Mouse (Mus musculus) layer of hippocampus, postnatal 25 days (tissue): ENCODE measurements around the gene Igf2bp2. TPM values are rescaled to one million over a fixed set of nuclear protein-coding genes. Genes with fewer than 3 reads are reported as not detected.

Source experiments
- DNase-seq, 2 experiments: peaks; one replicate each; pipeline ENCODE4 v3.0.0; 2022; ENCODE audit warnings: mixed read lengths in 2 of 2, low spot score in 1 of 2; ENCODE audit errors: extremely low spot score in 1 of 2
- total RNA-seq, 2 experiments: library from RNA; stranded (reverse); gene quantifications; 2 replicates each; pipeline ENCODE4 v1.2.3; 2021

Gene Igf2bp2
- total RNA-seq, 2 experiments from 2014 or later: 0.33 to 0.42 TPM

GRCm38 (mm10) chr16:22149659-22150345, 13.3 kb downstream of the Igf2bp2 start:
- no peak for DNase-seq

GRCm38 (mm10) chr16:22149076-22149475, 14.0 kb downstream of the Igf2bp2 start:
- DNase-seq: no peak

DNA sequence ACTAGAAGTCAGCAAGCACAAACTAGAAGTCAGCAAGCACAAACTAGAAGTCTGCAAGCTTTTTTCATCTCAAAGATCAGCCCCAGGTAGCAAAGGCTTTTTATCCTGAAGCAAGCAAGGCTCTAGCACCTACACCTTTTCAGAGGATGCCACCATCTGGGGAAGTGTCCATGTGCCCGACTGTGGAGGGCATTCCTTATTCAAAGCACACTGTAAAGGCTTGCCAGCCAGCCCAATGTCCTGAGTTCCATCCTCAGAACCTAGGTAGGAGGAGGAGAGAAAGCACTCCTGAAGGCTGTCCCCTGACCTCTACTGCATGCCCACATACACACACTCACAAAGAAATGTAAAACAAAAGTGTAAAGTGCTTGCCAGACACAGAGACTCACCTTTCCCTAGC, 16.0 kb downstream of the Igf2bp2 start:
- no peak for DNase-seq

DNA sequence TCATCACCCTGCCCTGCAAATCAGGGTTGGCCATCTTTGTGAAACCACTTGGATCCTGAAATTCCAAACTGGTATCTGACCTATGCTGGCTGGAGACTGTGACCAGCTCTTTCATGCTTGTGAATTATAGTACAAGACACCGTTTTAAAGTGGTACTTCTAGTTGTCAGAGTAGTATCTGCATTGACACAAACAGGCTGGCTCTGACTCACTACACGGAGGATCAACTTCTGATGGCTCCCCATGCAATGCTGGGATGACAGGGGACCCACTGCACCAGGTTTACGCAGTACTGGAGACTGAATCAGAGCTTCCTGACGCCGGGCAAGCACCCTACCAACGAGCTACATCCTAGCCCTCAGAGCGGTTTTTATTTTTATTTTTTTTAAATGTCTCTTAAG, 17.0 kb downstream of the Igf2bp2 start:
- DNase-seq: no peak

DNA sequence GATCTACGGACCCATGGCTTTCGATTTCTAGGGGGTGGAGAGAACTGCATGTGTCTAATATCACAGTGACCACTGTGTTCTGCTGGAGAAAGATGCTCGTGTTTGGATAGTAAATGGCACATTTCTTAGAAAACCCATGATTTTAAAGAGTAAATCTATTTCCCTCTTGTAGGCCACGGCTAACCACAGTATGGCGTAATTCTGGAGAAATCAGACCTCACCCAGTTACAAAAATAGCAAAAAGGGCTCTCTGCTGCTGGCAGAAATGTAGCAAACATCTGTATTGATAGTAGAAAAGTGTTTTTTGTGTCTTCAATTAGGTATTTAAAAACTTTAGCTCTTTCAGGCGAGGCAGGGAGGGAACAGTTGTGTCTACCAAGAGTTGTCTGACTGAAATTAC, 18.6 kb downstream of the Igf2bp2 start:
- DNase-seq: no peak

DNA sequence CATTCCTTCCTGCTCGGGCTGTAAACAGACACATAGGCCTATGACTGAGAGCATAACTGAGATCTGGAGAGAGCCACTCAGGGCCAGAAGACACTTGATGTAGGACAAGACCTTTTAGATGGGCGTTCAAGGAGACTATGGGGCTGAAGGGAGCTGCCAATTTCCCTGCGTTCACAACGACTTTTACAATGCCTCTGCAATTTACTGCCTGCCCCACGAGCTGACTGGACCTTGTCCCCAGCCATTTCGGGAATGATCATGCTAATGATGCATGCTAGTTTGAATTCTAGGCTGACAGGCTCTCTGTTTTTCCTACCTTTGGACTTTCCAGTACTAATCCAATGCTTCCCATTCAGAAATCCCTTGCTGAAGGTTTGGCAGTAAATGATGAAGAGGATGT, 22.2 kb downstream of the Igf2bp2 start:
- DNase-seq: no peak

DNA sequence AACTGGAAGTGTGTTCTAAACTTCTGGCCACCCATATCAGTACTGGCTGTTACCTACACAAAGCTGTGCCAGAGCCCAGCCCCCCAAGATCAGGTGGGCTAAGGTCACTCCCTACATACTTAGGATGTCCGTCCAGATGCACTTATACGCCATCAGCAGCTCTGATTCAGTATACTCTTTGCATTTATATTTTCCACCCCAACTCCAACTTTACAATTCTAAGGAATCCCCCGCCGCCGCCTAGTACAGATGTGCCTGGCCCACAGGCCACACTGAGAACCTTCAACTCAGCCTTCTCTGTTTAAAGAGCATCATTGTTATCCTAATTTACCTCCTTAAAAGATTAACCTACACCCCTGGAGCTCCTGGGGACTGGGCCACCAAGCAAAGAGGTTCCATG, 23.3 kb downstream of the Igf2bp2 start:
- DNase-seq: no peak

GRCm38 (mm10) chr16:22136198-22136597, 26.9 kb downstream of the Igf2bp2 start:
- DNase-seq: no peak

- no peak for DNase-seq
These were observed 31.8 kb downstream of the Igf2bp2 start for GRCm38 (mm10) chr16:22131321-22131720.

GRCm38 (mm10) chr16:22129511-22129910, 33.6 kb downstream of the Igf2bp2 start:
- no peak for DNase-seq

DNA sequence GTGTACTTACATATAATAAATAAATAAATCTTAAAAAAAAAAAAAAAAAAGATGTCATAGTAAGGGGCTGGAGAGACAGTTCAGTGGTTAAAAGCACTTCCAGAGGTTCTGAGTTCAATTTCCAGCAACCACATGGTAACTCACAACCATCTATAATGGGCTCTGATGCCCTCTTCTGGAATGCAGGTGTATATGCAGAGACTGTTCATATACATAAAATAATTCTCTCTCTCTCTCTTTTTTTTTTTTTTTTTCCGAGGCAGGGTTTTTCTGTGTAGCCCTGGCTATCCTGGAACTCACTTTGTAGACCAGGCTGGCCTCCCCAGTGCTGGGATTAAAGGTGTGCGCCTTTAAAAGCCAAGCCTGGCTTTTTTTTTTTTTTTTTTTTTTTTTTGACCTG, 34.5 kb downstream of the Igf2bp2 start:
- DNase-seq: no peak

- DNase-seq: no peak
These were observed 35.3 kb downstream of the Igf2bp2 start for GRCm38 (mm10) chr16:22127806-22128205.

DNA sequence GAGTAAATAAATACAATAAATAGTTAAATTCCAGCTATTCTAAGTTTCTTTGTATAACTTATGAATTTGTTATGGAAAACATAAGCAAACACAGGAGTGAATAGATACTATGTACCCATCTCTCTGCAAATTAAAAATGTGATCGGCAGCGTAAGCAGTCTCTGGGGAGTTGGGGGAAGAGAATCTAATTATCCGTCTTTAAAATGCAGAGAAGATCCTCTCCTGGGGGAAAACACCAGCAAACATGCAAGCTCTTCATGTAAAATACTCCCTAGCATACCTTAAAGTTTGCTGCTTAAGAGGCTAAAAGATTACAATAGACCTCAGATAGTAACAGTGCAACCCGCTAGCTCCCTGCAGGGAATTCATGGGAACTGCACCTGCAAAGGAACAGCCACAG, 36.2 kb downstream of the Igf2bp2 start:
- no peak for DNase-seq

- DNase-seq: no peak
These were observed 38.7 kb downstream of the Igf2bp2 start for GRCm38 (mm10) chr16:22124325-22124918.

DNA sequence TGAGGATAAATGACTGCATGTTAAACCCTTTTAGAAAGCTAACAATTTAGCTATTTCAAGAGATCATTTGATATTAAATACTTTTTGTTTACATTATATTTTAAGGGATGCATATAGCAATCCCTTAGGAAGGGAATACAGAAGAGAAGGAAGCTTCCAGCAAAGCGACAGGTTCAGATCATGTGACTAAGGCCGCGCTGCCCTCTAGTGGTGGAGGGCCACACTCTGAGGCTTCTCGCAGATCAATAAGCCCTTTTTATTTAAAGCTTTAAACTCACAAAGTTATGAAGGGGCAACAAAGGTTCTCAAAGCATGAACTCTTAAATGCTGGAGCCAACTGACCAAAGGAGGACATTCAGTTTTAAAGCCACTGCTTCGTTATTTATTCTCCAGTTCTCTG, 39.4 kb downstream of the Igf2bp2 start:
- DNase-seq: peak; percentile 18 to 68

GRCm38 (mm10) chr16:22121109-22121508, 42.0 kb downstream of the Igf2bp2 start:
- no peak for DNase-seq

DNA sequence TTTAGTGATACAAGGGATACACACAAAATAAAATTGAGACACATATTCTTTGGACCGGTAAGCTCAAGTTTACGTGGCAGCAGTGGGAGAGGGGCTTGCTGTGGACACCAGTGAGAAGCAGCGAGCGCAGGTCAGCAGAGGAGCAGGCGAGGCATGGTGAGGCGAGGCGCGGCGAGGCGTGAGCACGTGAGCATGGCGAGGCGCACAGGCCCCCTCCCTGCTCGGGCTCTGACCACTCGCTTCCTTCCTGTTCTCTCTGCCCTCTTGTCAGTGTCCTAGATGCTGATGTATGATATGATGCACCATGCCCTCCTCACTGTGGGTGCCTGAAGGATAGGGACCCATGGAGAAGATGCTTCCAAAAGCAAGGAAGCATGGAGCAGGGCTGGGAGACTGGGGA, 43.6 kb downstream of the Igf2bp2 start:
- no peak for DNase-seq

DNA sequence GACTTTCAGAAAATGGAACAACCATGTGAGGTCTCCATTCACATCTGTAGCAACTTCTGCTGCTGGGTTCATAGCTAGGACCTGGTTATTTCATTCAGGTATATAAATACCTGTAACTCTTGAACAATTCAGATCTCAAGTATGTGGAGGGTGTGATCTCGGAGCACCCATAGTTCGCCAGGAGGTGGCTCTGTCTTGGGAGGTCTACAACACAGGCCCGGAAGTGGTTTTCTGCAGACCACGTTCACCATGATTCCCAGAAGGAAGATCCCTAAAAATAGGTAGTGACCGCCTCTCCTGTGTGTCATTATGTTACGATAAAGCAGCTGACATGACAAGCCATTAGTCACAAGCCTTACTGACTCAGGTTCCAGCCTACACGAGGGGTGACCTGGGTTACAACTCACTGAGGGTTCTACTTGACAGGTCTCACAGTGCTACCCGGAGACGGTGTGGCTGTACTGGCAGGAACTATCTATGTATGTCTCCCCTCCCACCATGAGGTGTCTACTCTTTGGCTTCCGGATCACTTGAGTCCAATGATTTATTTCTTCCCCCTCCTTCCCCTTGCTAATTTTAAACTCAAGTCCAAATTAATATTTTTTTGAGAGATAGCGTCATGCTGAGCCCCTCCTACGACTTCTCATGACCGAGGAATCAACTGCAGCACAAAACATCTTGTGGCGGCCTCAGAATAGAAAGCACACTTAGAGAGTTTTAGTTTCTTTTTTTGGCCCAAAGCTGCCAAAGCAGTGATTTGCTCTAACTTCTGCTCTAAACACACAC, 44.2 kb downstream of the Igf2bp2 start:
- no peak for DNase-seq

DNA sequence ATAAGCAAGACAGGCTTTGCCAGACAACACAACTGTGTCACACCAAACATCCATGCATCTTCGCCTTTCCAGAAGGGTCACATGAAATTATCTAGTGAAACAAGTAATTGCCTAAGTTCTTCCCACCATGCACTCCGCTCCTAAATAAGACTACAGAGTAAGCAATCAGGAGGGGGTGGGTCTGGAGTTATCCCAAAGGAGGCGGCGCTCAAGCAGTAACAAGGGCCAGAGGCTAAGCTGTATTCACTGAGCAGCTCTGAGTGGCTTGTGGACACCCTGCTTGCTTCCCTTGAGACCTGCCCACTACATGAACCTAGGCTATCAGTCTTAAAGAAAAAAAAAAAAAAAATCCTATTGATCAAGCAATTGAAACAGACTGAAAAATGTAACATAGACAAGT, 44.9 kb downstream of the Igf2bp2 start:
- DNase-seq: no peak

DNA sequence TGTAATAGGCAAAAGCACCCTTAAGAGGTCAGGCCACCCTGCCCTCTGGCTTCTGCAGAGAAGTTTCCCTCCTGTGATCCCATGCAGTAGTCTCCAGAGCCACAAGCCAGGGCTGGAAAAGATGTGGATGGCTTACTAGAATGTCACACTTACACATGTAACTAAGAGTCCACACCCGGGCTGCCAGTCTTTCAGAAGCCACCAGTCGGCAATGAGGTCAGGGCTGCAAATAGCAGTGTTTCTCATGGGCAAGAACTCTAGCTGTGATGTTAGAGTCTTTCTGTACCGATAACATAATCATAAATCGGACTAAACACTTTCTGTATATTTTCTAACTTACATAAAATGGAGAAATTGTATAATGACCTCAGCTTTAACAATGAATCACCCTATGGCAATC, 46.4 kb downstream of the Igf2bp2 start:
- no peak for DNase-seq

DNA sequence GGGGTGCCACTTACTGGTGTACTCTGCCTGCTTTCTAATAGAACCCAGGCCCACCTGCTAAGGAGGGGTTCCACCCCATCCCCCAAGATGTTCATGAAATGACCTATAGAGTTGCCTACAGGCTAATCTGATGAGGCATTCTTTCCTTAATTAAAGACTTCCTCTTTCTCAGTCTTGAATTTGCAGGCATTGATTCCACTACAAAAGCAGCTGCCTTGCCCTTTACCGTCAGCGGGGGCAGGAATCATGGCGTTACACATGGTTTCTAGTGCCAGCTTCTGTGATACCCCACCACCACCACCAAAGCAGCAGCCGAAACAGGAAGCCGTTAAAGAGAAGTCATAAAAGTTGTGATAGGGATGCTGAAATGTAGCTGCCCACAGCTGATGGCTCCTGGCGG, 47.0 kb downstream of the Igf2bp2 start:
- no peak for DNase-seq

GRCm38 (mm10) chr16:22110036-22110435, 53.1 kb downstream of the Igf2bp2 start:
- no peak for DNase-seq
